Mouse (Mus musculus) right cerebral cortex, postnatal 25 days (tissue): Measurements from ENCODE around the gene Macc1.
"Not testable (repeated sequence)": the region's sequence is repeated elsewhere in the genome, so short reads cannot be mapped to it uniquely, and the experiment has no call there.

ENCODE experiments used
- DNase-seq: peaks from one replicate; pipeline ENCODE4 v3.0.0; 2022

Macc1 gene

DNA sequence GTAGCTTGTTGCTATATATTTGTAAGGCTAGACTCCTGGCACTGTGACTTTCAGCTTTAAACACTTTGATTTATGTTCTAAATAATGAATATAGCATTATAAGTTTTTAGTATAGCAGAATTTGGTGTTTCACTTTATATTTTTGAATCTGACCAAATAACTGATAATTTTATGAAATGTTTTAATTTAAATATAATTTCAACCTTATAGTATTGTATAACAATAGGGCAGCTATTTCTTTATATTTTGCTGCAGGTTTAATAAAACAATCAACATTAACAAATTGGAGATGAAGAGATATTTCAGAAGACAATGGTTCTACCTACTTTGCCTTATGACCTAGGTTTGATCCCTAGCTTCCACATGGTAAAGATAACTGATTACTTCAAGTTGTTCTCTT, at the start of gene Macc1:
TSS of gene Macc1 (plus strand) at position 301 of the 400 bp plus-strand sequence.
- no peak for DNase-seq

DNA sequence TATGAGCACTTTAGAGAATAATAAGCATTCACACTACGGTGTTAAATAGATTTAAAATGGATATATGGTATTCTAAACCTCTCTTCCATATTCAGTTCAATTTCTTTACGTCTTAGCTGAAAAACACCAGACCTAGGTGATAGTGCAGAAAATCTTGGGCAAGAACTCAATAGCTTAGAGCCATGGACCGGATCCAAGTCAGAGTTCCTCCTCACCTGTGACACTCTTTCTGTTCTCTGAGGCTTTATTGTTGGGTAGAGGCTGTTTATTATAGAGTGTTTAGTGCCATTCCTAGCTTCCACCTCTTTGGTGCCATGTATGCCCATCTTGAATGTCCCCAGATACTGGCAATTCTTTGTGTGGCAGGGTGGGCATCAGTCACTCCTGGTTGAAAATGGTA, 49.6 kb upstream of the Macc1 start:
- no peak for DNase-seq

GRCm38 (mm10) chr12:119268723-119269122, 45.3 kb upstream of the Macc1 start:
- no peak for DNase-seq

- no peak for DNase-seq
Measured at GRCm38 (mm10) chr12:119270036-119270435, 44.0 kb upstream of the Macc1 start.

- no peak for DNase-seq
Measured at GRCm38 (mm10) chr12:119271964-119272363, 42.1 kb upstream of the Macc1 start.

GRCm38 (mm10) chr12:119273605-119274004, 40.5 kb upstream of the Macc1 start:
- no peak for DNase-seq

GRCm38 (mm10) chr12:119276282-119276681, 37.8 kb upstream of the Macc1 start:
- no peak for DNase-seq

DNA sequence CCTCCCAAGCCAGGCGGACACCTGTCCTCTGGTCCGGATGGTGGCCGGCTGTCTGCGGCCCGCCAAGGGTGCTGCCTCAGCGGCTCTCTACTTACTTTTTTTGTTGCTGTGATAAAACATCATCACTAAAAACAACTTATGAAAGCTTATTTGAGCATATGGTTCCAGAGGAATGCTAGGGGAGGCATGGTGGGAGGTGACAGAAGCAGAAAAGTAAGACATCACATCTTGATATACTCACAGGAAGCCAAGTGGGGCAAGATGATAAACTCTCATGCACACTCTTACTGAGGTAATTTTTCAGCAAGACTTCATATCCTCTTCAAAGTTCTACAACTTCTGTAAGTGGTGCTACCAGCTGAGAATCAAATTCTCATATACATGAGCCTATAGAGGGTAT, 22.5 kb upstream of the Macc1 start:
- DNase-seq: no peak

GRCm38 (mm10) chr12:119303618-119304017, 10.5 kb upstream of the Macc1 start:
- no peak for DNase-seq

- DNase-seq: no peak
Measured at GRCm38 (mm10) chr12:119313014-119313763, 881 bp upstream of the Macc1 start.

GRCm38 (mm10) chr12:119318799-119319198, 4.7 kb downstream of the Macc1 start:
- DNase-seq: no peak

GRCm38 (mm10) chr12:119325400-119325799, 11.3 kb downstream of the Macc1 start:
- DNase-seq: no peak

DNA sequence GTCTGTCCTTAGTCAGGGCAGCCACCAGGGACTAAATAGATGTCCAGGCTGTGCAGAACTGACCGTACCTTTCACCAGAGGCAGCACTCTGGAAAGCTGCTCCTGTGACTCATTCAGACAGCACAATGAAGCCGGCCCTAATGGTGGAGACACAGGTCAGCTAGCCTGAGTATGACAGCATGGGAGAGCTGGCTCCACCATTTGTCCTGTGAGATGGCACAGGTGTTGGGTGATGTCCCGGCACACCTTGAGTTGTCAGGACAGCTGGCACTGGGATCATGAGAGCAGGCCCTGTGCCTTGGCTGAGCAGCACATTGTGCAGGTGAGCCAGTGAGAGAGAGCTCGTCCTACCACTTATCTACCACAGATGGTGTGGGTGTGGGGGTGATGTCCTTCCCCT, 16.6 kb downstream of the Macc1 start:
- no peak for DNase-seq

GRCm38 (mm10) chr12:119333376-119333775, 19.3 kb downstream of the Macc1 start:
- DNase-seq: no peak

DNA sequence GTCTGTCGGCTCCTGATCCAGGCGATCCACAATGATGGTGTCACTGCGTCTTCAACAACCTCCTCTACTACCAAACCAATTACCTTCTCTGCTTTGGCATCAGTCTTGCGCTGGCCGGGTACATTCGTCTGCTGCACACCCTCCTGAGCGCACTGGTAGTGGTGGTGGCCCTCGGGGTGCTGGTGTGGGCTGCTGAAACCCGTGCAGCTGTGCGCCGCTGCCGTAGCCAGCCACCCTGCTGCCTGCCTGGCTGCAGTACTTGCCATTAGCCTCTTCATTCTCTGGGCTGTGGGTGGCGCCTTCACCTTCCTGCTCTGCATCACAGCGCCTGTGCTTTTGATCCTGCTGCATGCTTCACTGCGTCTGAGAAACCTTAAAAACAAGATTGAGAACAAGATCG, 38.5 kb downstream of the Macc1 start:
- not testable (repeated sequence) for DNase-seq

DNA sequence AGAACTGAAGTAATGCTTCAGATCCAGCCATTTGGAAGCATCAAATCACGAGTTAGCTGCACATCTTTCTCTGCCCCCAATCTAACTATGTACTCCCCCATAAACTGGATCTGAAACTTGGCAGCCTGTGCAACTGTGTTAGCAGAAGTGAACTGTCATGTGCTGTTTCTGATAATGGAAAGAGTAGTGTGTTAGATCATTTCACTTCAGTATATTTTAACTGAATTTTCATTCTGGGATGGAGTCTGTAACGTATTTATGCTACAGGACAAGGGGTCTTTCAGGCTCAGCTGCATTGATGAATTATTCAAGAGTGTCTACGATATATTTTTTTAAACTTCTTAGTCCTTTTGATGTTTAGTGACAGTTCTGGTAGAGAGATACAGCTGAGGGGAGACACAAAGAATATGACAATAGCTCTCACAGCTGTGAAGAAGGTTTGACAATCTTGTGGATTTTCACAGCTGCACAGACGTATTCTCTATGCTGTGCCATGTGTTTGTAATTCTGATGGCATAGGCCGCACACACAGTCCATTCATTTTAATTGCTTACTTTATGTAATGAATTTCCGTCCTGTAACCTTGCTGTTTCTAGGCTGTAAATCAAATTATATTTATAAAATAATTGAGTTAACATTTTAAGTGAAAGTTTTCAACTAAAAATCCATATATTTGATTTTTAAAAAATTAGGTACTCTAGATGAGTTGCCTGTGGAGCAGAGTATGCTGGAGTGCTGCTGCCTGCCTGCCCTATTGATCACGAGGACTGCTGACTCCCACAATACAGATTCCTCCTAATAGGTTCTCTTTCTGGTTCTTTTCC, 43.6 kb downstream of the Macc1 start:
- DNase-seq: no peak

DNA sequence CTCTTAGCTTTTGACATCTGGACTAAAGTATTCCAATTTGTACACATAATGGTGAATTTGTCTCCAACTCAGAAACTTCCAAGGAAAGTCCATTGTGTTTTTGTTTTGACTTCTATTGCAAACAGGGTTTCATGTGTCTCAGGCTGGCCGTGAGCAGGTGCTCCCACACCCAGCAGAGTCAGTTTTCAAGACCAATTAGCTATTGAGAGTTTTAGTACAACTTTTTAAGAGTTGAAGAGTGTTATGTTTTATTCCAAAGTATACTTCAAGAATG, 44.1 kb downstream of the Macc1 start:
- no peak for DNase-seq

- DNase-seq: no peak
Measured at GRCm38 (mm10) chr12:119365041-119365440, 51.0 kb downstream of the Macc1 start.

DNA sequence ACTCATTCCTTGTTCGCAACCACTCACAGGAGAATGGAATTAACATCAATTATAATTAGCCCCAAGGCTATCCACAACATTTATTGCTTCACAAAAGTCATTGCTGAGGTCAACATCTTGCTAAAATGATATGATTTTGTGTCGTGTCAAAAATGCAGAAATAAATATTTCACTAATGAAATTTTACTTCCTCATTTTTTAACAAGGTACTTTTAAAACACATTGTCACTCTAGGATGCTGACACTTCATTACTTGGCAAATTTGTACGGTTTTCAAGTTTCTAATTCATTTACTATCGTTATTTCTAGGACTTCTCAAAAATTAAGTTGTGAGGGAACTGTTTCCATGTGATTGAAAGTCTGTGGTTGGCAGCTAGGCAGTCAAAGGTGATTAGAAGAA, 55.8 kb downstream of the Macc1 start:
- no peak for DNase-seq

GRCm38 (mm10) chr12:119372359-119372758, 58.3 kb downstream of the Macc1 start:
- no peak for DNase-seq

- no peak for DNase-seq
Measured at GRCm38 (mm10) chr12:119376879-119377278, 62.8 kb downstream of the Macc1 start.

- DNase-seq: no peak
Measured at GRCm38 (mm10) chr12:119381839-119382238, 67.8 kb downstream of the Macc1 start.

DNA sequence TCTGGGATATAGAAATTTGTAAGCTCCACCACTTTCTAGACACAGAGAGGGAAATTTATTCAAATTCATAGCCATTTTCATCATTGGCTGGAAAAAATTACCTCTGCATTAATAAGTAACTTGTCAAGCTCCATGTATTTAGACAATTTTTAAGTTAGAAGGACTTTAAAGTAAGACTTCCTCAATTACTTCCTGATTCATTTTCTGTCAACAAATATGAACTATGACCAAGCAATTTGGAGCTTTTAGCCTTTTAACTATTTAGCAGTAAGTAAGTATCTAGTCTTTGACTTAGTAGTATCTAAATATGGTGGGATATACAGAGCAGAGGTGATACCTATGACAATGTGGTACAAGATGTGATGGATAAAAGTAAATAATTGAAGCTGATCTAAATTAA, 72.2 kb downstream of the Macc1 start:
- no peak for DNase-seq

DNA sequence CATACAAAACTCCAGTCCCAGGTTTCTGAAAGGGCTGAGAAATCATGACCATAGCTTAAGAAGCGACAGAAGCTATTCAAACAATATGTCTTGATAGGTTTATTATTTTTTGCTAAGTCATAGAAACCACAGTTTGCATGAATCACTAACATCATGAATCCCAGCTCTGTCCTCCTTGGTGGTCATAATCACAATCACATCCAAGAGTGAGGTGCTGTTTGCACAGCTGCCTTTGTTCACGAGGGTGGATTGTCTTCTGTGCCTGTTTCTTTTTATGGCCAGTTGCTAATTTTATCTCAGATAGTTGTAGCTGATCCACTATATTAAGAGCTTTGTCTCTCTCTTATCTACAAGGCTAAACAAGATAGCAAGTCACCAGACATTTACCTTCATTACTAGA, 72.6 kb downstream of the Macc1 start:
- DNase-seq: no peak

DNA sequence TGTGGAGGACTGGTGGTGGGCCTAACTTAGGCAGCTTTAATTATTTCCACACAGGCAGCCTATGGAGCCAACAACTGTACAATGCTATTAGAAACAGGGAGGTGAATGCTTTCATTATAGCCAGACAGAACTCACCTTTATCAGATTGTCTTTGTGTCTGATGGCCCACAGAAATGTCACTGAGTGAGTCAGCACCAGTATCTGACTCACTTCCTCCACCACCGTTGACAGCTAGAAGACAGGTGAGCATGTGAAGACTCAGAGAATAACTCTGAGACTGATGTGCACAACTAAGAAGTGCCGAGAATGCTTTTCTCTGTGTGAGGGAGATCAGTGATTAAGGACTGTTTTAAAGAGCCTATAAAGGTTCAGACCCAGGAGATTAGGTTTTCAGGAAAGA, 73.9 kb downstream of the Macc1 start:
- no peak for DNase-seq
